Mouse (Mus musculus) intestine, embryonic 15.5 days (tissue): ENCODE data around the gene Cldn12. TPM values are rescaled to one million over a fixed set of nuclear protein-coding genes. Genes with fewer than 3 reads are reported as not detected.

Experiments used
- ATAC-seq: fragments of 200-750 bp; cut with Nextera tagmentation; 2 replicates; pipeline ENCODE4 v1.8.0; 2017; ENCODE audit warnings: moderate TSS enrichment, moderate library complexity
- H3K27ac ChIP-seq: fragments of 300-500 bp; sonication (generic); 2 replicates; pipeline ENCODE4 v1.5.1; 2015; ENCODE audit warnings: mild to moderate bottlenecking, inconsistent platforms
- H3K27me3 ChIP-seq: fragments of 300-500 bp; sonication (generic); replicated peaks from 2 replicates; pipeline ENCODE4 v1.6.1; 2015; ENCODE audit warnings: inconsistent platforms
- H3K36me3 ChIP-seq: fragments of 300-500 bp; sonication (generic); 2 replicates; pipeline ENCODE4 v1.6.1; 2015; ENCODE audit warnings: inconsistent platforms
- H3K4me1 ChIP-seq: fragments of 300-500 bp; sonication (generic); replicated peaks from 2 replicates; pipeline ENCODE4 v1.6.1; 2015; ENCODE audit warnings: inconsistent platforms
- H3K4me2 ChIP-seq: fragments of 300-500 bp; sonication (generic); replicated peaks from 2 replicates; pipeline ENCODE4 v1.6.1; 2015; ENCODE audit warnings: mild to moderate bottlenecking, inconsistent platforms
- H3K4me3 ChIP-seq: fragments of 300-500 bp; sonication (generic); replicated peaks from 2 replicates; pipeline ENCODE4 v1.5.1; 2015; ENCODE audit warnings: inconsistent platforms
- H3K9ac ChIP-seq: fragments of 300-500 bp; sonication (generic); 2 replicates; pipeline ENCODE4 v1.6.1; 2015; ENCODE audit warnings: inconsistent platforms
- H3K9me3 ChIP-seq: fragments of 300-500 bp; sonication (generic); 2 replicates; pipeline ENCODE4 v1.6.1; 2016; ENCODE audit warnings: inconsistent platforms
- WGBS: fragments of 180-500 bp; shearing (Covaris S2); methylation state at CpG from one replicate; pipeline ENCODE4 v1.1.7; 2015; 5-methylcytosine and 5-hydroxymethylcytosine counted together
- polyA plus RNA-seq: library from polyadenylated mRNA; unstranded; fragments of >200 nt; fragmentation: Nextera tagmentation; extraction: Ambion mirVana; gene quantifications from 2 replicates; pipeline ENCODE4 v1.2.1, GENCODE M21; 2015

The Cldn12 gene
- polyA plus RNA-seq, 1 experiment from 2014 or later: 23.9 TPM

DNA sequence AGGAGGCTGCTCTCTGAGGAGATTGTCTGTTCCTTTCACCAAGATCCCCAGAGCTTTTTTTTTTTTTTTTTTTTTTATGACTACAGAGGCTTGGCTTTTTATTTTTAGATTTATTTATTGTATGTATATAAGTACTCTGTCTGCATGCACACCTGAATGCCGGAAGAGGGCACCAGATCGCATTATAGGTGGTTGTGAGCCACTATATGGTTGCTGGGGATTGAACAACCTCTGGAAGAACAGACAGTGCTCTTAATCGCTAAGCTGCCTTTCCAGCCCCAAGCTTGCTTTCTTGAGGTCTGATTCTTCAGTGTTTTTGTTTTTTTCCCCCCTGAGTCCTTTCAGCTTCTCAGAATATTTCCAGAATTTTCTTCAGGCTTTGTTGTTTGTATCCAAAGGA, 28.7 kb downstream of the Cldn12 start:
- H3K4me2 ChIP-seq: no peak overlapping the region
- no peaks in the 10 kb centered on the region for H3K4me1 ChIP-seq
- no peaks in the 10 kb centered on the region for H3K27me3 ChIP-seq
- H3K9me3 ChIP-seq: no peaks in the 10 kb centered on the region
- H3K4me3 ChIP-seq: no peak overlapping the region
- no peak for ATAC-seq
- 55% methylated on average over 3 of the region's 3 CpGs for WGBS
- no peaks in the 10 kb centered on the region for H3K36me3 ChIP-seq
- H3K9ac ChIP-seq: no peak overlapping the region
- H3K27ac ChIP-seq: no peak overlapping the region

DNA sequence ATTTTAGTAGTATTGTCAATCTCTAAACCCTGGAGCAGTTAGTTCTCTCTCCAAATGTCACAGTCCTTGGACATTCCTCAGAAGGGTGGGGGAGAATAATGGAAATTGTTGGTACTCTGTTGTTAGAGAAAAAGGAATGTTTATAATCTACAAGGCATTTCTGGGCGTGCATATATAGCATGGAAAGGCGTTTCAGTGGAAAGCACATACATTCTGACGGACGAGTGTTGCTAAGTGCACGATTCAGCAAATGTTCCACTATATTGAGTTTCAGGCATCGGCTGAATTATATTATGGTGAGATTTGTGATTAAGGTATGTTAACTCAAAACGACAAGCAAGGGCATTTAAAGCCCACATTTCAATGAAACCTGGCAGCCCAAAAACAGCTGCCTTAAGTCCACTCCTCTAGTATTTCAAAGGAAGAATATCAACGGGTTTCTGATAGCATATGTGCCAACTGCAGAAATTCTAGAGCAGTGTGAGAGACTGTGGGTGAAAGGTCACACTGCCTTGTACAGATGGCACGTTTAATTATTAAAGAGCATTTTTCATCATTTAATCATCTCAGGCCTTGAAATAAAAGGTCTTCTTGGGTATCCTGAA, 31.4 kb downstream of the Cldn12 start:
- no peak overlapping the region for H3K9ac ChIP-seq
- ATAC-seq: no peak
- H3K27me3 ChIP-seq: no peaks in the 10 kb centered on the region
- H3K4me3 ChIP-seq: no peak overlapping the region
- 55% methylated on average over 9 of the region's 9 CpGs for WGBS
- H3K4me1 ChIP-seq: no peaks in the 10 kb centered on the region
- H3K27ac ChIP-seq: no peak overlapping the region
- H3K36me3 ChIP-seq: no peaks in the 10 kb centered on the region
- no peaks in the 10 kb centered on the region for H3K9me3 ChIP-seq
- no peak overlapping the region for H3K4me2 ChIP-seq

DNA sequence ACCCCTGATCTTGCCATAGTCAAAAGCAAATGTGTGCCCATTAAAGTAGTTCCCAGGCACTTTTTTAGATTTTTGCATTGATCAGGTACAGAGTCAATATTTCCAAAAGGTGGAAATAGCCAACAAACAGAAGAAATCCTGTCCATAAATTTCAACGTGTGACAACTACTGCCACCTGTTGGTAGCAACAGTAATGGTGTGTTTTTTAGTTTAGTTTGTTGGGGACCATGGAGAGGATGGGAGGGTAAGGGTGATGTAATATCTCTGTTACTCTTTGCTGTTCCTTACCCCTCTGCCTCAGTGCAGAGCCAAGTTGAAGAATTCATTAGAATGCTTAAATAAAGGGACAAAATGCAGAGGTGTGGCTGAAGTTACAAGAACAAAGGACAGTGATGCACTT, 33.1 kb downstream of the Cldn12 start:
- Histone ChIP-seq H3K4me2 (no peak overlapping the region), H3K27ac (no peak overlapping the region), H3K9ac (no peak overlapping the region), H3K4me1 (no peaks in the 10 kb centered on the region), H3K36me3 (no peaks in the 10 kb centered on the region), H3K4me3 (no peak overlapping the region), H3K27me3 (no peaks in the 10 kb centered on the region), H3K9me3 (no peaks in the 10 kb centered on the region)
- ATAC-seq: no peak
- WGBS: 2% methylated on average over 1 of the region's 1 CpGs

GRCm38 (mm10) chr5:5479043-5479442, 35.7 kb downstream of the Cldn12 start, which contains the start of gene 1700015F17Rik:
TSS of gene 1700015F17Rik (minus strand) at chr5:5479143.
- 91% methylated on average over 6 of the region's 6 CpGs for WGBS

GRCm38 (mm10) chr5:5476133-5476532, 38.6 kb downstream of the Cldn12 start:
- Histone ChIP-seq H3K36me3 (no peaks in the 10 kb centered on the region), H3K27ac (no peak overlapping the region), H3K9ac (no peak overlapping the region), H3K9me3 (no peaks in the 10 kb centered on the region), H3K4me3 (no peak overlapping the region), H3K27me3 (no peaks in the 10 kb centered on the region), H3K4me2 (no peak overlapping the region), H3K4me1 (no peaks in the 10 kb centered on the region)
- WGBS: 78% methylated on average over 4 of the region's 4 CpGs
- no peak for ATAC-seq

More at GRCm38 (mm10) chr5:5479043-5479442, 35.7 kb downstream of the Cldn12 start, which contains the start of gene 1700015F17Rik:
- Histone ChIP-seq H3K4me1 (no peaks in the 10 kb centered on the region), H3K4me3 (no peak within 1 kb of the TSS), H3K27me3 (no peaks in the 10 kb centered on the region), H3K36me3 (no peaks in the 10 kb centered on the region), H3K4me2 (no peak within 1 kb of the TSS), H3K9ac (no peak within 1 kb of the TSS), H3K27ac (no peak within 1 kb of the TSS), H3K9me3 (no peaks in the 10 kb centered on the region)
- no peak for ATAC-seq

GRCm38 (mm10) chr5:5465256-5465655, 49.5 kb downstream of the Cldn12 start:
- H3K9ac ChIP-seq: no peak overlapping the region

More at GRCm38 (mm10) chr5:5465256-5465655, 49.5 kb downstream of the Cldn12 start:
- H3K27me3 ChIP-seq: no peaks in the 10 kb centered on the region
- H3K27ac ChIP-seq: no peak overlapping the region
- H3K36me3 ChIP-seq: no peaks in the 10 kb centered on the region
- no peaks in the 10 kb centered on the region for H3K9me3 ChIP-seq
- no peak overlapping the region for H3K4me3 ChIP-seq
- ATAC-seq: no peak
- H3K4me2 ChIP-seq: no peak overlapping the region
- no peaks in the 10 kb centered on the region for H3K4me1 ChIP-seq
- WGBS: 80% methylated on average over 1 of the region's 1 CpGs

Other genes starting within 250 kb of the Cldn12 start
- 15.0 and 16.6 TPM in 2 replicates for gene Cdk14, start 94.6 kb downstream of the Cldn12 start, polyA plus RNA-seq
- gene 1700015F17Rik, start 35.8 kb downstream of the Cldn12 start, polyA plus RNA-seq: not detected in 2 replicates
- 29.2 and 32.5 TPM in 2 replicates for gene Gtpbp10, start 44.6 kb upstream of the Cldn12 start, polyA plus RNA-seq
- gene Gm8773, start 58.8 kb upstream of the Cldn12 start, polyA plus RNA-seq: 2.0 and 2.2 TPM in 2 replicates
- 1.3 and 1.5 TPM in 2 replicates for gene Cfap69, start 149.3 kb upstream of the Cldn12 start, polyA plus RNA-seq
- gene Steap2, start 179.6 kb upstream of the Cldn12 start, polyA plus RNA-seq: 7.8 and 9.5 TPM in 2 replicates
- gene Steap1, start 234.4 kb upstream of the Cldn12 start, polyA plus RNA-seq: 5.7 and 6.5 TPM in 2 replicates